Comparison of ENCODE assay signal across 21 mouse cellular contexts in the genomic region with DNA sequence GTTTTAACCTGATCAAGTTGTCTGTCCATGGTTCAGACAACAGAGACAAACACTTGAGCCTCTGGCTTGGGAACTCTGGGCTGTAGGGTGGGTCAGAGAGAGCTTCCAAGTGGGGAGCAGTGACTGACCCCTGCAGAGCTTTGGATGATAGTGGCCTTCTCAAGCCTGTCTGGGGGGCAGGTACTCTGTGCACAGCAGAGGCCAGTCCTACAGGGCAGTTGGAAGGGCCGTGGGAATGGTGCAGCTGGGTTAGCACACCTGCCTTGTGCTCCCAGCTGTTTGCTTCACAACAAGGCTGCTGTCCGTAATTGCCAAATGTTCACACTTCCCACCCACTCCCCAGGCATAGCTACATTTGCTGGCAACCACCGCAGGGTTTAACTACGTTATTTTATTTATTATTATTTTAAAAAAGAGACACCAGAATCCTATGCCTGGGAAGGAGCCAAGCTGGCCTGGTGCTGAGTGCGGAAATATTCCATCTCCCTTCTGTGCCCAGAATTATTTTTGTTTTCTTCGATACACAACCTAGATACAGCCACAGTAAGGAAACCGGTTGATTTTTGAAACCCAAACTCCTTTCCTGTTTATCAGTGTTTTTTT.
A peak's percentile ranks its signal among the peaks of the same experiment; 100 is the strongest.
DNase-seq lines count a peak whose midpoint lies in the region; ATAC-seq and TF ChIP-seq lines count a peak whose summit lies in the region.
"Had no signal": no experiment of that assay in that cellular context is flagged by ENCODE, and none has a peak within 500 bp of the region (broad histone marks: within the 10 kb centered on the region; RNA-seq: fewer than 3 reads in every experiment).

No protein-coding gene starts in this region.

- DNase-seq in gastrocnemius, postnatal 14 days, result peak; percentile 8
- DNase-seq in gastrocnemius, adult 18-20 months (ENCODE audit: low spot score), result no peak
- peak; percentile 48 to 77 for DNase-seq in layer of hippocampus, adult 18-20 months (ENCODE audit: low spot score in 2 of 2)
- no peak for DNase-seq in layer of hippocampus, adult 9-10 months (ENCODE audit: low spot score)
- no peak for DNase-seq in stomach, postnatal 0 days (ENCODE audit: low spot score)
- DNase-seq in cerebellum, postnatal 4 days (ENCODE audit: low spot score in 2 of 2), result no peak
- DNase-seq: adrenal gland, postnatal 25 days; cerebellum, adult 2 months; cerebellum, postnatal 36 days; kidney, postnatal 14 days; left cerebral cortex, postnatal 4 days; liver; lung, adult 18-20 months; lung, postnatal 36 days; thymus, postnatal 25 days had no signal

- H3K9ac ChIP-seq in stomach, embryonic 15.5 days, result no peak overlapping the region
- H3K9ac ChIP-seq in stomach, postnatal 0 days (ENCODE audit: low read length), result no peak overlapping the region
- H3K9ac ChIP-seq in stomach, embryonic 16.5 days (ENCODE audit: low read length), result no peak overlapping the region
- H3K9ac ChIP-seq: forebrain, embryonic 12.5 days; heart, embryonic 12.5 days; hindbrain, embryonic 13.5 days; neural tube, embryonic 13.5 days had no signal

- no peaks in the 10 kb centered on the region for H3K4me1 ChIP-seq in stomach, embryonic 15.5 days
- no peaks in the 10 kb centered on the region for H3K4me1 ChIP-seq in stomach, postnatal 0 days (replicated peaks; ENCODE audit: control insufficient read depth, insufficient read depth)
- no peaks in the 10 kb centered on the region for H3K4me1 ChIP-seq in stomach, embryonic 16.5 days (ENCODE audit: control insufficient read depth, insufficient read depth, low read length)
- H3K4me1 ChIP-seq: forebrain, embryonic 12.5 days; neural tube, embryonic 13.5 days had no signal

- H3K9me3 ChIP-seq in stomach, embryonic 15.5 days, result no peaks in the 10 kb centered on the region
- H3K9me3 ChIP-seq in stomach, postnatal 0 days (ENCODE audit: control insufficient read depth, low read length), result no peaks in the 10 kb centered on the region
- H3K9me3 ChIP-seq in stomach, embryonic 16.5 days (replicated peaks; ENCODE audit: control insufficient read depth, low read length), result no peaks in the 10 kb centered on the region
- H3K9me3 ChIP-seq: forebrain, embryonic 12.5 days; heart, embryonic 12.5 days; hindbrain, embryonic 13.5 days; neural tube, embryonic 13.5 days had no signal

- H3K27ac ChIP-seq in stomach, embryonic 15.5 days, result no peak overlapping the region
- H3K27ac ChIP-seq in stomach, postnatal 0 days (replicated peaks), result no peak overlapping the region
- H3K27ac ChIP-seq in stomach, embryonic 16.5 days (ENCODE audit: low read length), result no peak overlapping the region
- H3K27ac ChIP-seq: forebrain, embryonic 12.5 days; hindbrain, embryonic 13.5 days; neural tube, embryonic 13.5 days had no signal

- H3K4me2 ChIP-seq in stomach, embryonic 15.5 days, result no peak overlapping the region
- H3K4me2 ChIP-seq in stomach, postnatal 0 days (replicated peaks; ENCODE audit: low read depth), result no peak overlapping the region
- no peak overlapping the region for H3K4me2 ChIP-seq in stomach, embryonic 16.5 days (ENCODE audit: low read depth, low read length)
- H3K4me2 ChIP-seq: forebrain, embryonic 12.5 days; heart, embryonic 12.5 days; hindbrain, embryonic 13.5 days; neural tube, embryonic 13.5 days had no signal

- ATAC-seq in stomach, embryonic 15.5 days (ENCODE audit: insufficient read depth, low FRiP score, low read depth), result peak; percentile 31; the same call in 1 of the 2 replicates
- ATAC-seq in stomach, postnatal 0 days (ENCODE audit: low FRiP score, low TSS enrichment), result no peak
- ATAC-seq in stomach, embryonic 16.5 days (ENCODE audit: insufficient read depth, low FRiP score), result 0 out of 2 replicates have a peak, but pooled peaks have one; percentile 29

- WGBS in stomach, embryonic 15.5 days, result 50% methylated on average over 7 of the region's 7 CpGs
- WGBS in stomach, postnatal 0 days, result 53% methylated on average over 7 of the region's 7 CpGs
- WGBS in stomach, embryonic 16.5 days, result 57% methylated on average over 7 of the region's 7 CpGs

- H3K27me3 ChIP-seq in stomach, embryonic 15.5 days (replicated peaks), result no peaks in the 10 kb centered on the region
- no peaks in the 10 kb centered on the region for H3K27me3 ChIP-seq in stomach, postnatal 0 days (ENCODE audit: control insufficient read depth, insufficient read depth, low read length)
- H3K27me3 ChIP-seq in stomach, embryonic 16.5 days (ENCODE audit: control insufficient read depth, insufficient read depth, low read length), result no peaks in the 10 kb centered on the region
- H3K27me3 ChIP-seq: forebrain, embryonic 12.5 days; heart, embryonic 12.5 days; neural tube, embryonic 13.5 days had no signal

- TF ChIP-seq EP300 in stomach, postnatal 0 days (optimal IDR thresholded peaks at IDR 0.05), result no peak

- no peaks in the 10 kb centered on the region for H3K36me3 ChIP-seq in stomach, embryonic 15.5 days
- H3K36me3 ChIP-seq in stomach, postnatal 0 days (ENCODE audit: control insufficient read depth, insufficient read depth, low read length), result no peaks in the 10 kb centered on the region
- no peaks in the 10 kb centered on the region for H3K36me3 ChIP-seq in stomach, embryonic 16.5 days (ENCODE audit: control insufficient read depth, insufficient read depth, low read length)
- H3K36me3 ChIP-seq: forebrain, embryonic 12.5 days; heart, embryonic 12.5 days; hindbrain, embryonic 13.5 days; neural tube, embryonic 13.5 days had no signal

- no peak for TF ChIP-seq CTCF in stomach, postnatal 0 days (IDR thresholded peaks at IDR 0.05; ENCODE audit: low read depth)

- intact Hi-C loops in gastrocnemius, postnatal 14 days (cut with DNase I; ENCODE audit: low total_unique reads), result no loop called here

- no peak overlapping the region for H3K4me3 ChIP-seq in stomach, embryonic 15.5 days (replicated peaks)
- H3K4me3 ChIP-seq in stomach, postnatal 0 days (ENCODE audit: low read depth, low read length), result no peak overlapping the region
- H3K4me3 ChIP-seq in stomach, embryonic 16.5 days (replicated peaks; ENCODE audit: low read length), result no peak overlapping the region
- H3K4me3 ChIP-seq: forebrain, embryonic 12.5 days; heart, embryonic 12.5 days; hindbrain, embryonic 13.5 days; neural tube, embryonic 13.5 days had no signal

Comparison
In these comparisons a context has a peak if more than half of its experiments do, and no peak if none do; other contexts are left out.
1. DNase-seq: peak in gastrocnemius, postnatal 14 days (single experiment) and layer of hippocampus, adult 18-20 months (2 of 2); none in gastrocnemius, adult 18-20 months (single experiment), layer of hippocampus, adult 9-10 months (single experiment), stomach, postnatal 0 days (single experiment) and cerebellum, postnatal 4 days (0 of 2).